Mouse (Mus musculus): ENCODE results near the gene Nlrp1b.

Nlrp1b gene

GRCm38 (mm10) chr11:71230684-71231480 lies at the start of gene Nlrp1b:
Gene Nlrp1b (minus strand): TSS chr11:71230733.
- no peak for DNase-seq (ENCODE audit: low read depth)

GRCm38 (mm10) chr11:71261036-71261435 lies 30.5 kb upstream of the Nlrp1b start:
- DNase-seq (ENCODE audit: low read depth), result no peak

GRCm38 (mm10) chr11:71251333-71251732 lies 20.8 kb upstream of the Nlrp1b start:
- no peak for DNase-seq (ENCODE audit: low read depth)

GRCm38 (mm10) chr11:71224614-71225013 lies 5.9 kb downstream of the Nlrp1b start:
- no peak for DNase-seq (ENCODE audit: low read depth)

- DNase-seq (ENCODE audit: low read depth), result no peak
Observed at GRCm38 (mm10) chr11:71202703-71203102, 27.8 kb downstream of the Nlrp1b start.

- DNase-seq (ENCODE audit: low read depth), result no peak
Observed at GRCm38 (mm10) chr11:71199349-71199748, 31.2 kb downstream of the Nlrp1b start.

- DNase-seq (ENCODE audit: low read depth), result no peak
Observed at GRCm38 (mm10) chr11:71169633-71170032, 60.9 kb downstream of the Nlrp1b start.

- no peak for DNase-seq (ENCODE audit: low read depth)
Observed at GRCm38 (mm10) chr11:71164139-71164538, 66.4 kb downstream of the Nlrp1b start.

- DNase-seq (ENCODE audit: low read depth), result no peak
Observed at GRCm38 (mm10) chr11:71159439-71160136, 70.9 kb downstream of the Nlrp1b start.

- DNase-seq (ENCODE audit: low read depth), result no peak
Observed at GRCm38 (mm10) chr11:71155272-71155671, 75.3 kb downstream of the Nlrp1b start.

- DNase-seq (ENCODE audit: low read depth), result no peak
Observed at GRCm38 (mm10) chr11:71144661-71145060, 85.9 kb downstream of the Nlrp1b start, which contains the start of gene Nlrp1a. Gene Nlrp1a (minus strand): TSS chr11:71144704.

GRCm38 (mm10) chr11:71142031-71142430 lies 88.5 kb downstream of the Nlrp1b start:
- DNase-seq (ENCODE audit: low read depth), result no peak

- no peak for DNase-seq (ENCODE audit: low read depth)
Observed at GRCm38 (mm10) chr11:71107128-71107527, 123.4 kb downstream of the Nlrp1b start.

- DNase-seq (ENCODE audit: low read depth), result no peak
Observed at GRCm38 (mm10) chr11:71106261-71107021, 124.1 kb downstream of the Nlrp1b start.

- DNase-seq (ENCODE audit: low read depth), result no peak
Observed at GRCm38 (mm10) chr11:71103931-71104330, 126.6 kb downstream of the Nlrp1b start.

All from c-Kit-positive CD71-positive TER-119-negative erythroid progenitor cells, embryonic 14.5 days (primary cell).